Mouse (Mus musculus): ENCODE results near the gene Ccdc171. TPM values are rescaled to one million over a fixed set of nuclear protein-coding genes. Genes with fewer than 3 reads are reported as not detected.
A peak's percentile ranks its signal among the peaks of the same experiment; 100 is the strongest.
"Not testable (repeated sequence)": the region's sequence is repeated elsewhere in the genome, so short reads cannot be mapped to it uniquely, and the experiment has no call there.

The Ccdc171 gene
- polyA plus RNA-seq, 1 experiment from 2014 or later, result 4.2 TPM

GRCm38 (mm10) chr4:83519807-83520206 lies 5.5 kb upstream of the Ccdc171 start:
- Histone ChIP-seq H3K27me3 (replicated peaks; ENCODE audit: control insufficient read depth, insufficient read depth, low read length) (no peaks in the 10 kb centered on the region), H3K9ac (ENCODE audit: low read depth, low read length) (no peak overlapping the region), H3K4me2 (no peak overlapping the region), H3K4me3 (ENCODE audit: low read depth, low read length) (no peak overlapping the region), H3K9me3 (ENCODE audit: control insufficient read depth, low read length) (no peaks in the 10 kb centered on the region), H3K27ac (ENCODE audit: low read depth, low read length) (no peak overlapping the region), H3K4me1 (replicated peaks; ENCODE audit: control insufficient read depth, insufficient read depth, low read length) (no peaks in the 10 kb centered on the region), H3K36me3 (ENCODE audit: control insufficient read depth, insufficient read depth, low read length) (no peaks in the 10 kb centered on the region)
- DNase-seq (ENCODE audit: low spot score), result no peak
- no peak for ATAC-seq (replicated peaks; ENCODE audit: low FRiP score)

GRCm38 (mm10) chr4:83520308-83520707 lies 5.0 kb upstream of the Ccdc171 start:
- DNase-seq (ENCODE audit: low spot score) (no peak), ATAC-seq (replicated peaks; ENCODE audit: low FRiP score) (no peak)
- 78% methylated on average over 4 of the region's 4 CpGs for WGBS

DNA sequence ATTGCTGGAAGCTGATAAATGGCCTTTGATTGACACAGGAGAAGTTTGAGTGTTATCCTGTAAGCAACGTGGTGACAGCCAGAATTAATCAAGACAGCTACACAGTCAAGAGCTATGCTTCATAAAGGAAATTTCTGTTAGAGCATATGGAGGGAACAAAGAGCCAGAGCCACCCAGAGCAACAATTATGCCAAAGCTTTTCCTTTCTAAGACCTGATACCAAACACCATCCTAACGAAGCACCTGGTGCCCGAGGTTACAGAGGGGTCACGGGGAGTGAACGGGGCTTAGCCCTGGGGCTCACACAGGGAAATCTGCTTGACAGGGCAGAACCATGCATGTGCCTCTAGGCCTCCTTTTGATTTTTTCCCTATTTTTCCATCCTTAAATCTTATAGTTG lies 3.3 kb upstream of the Ccdc171 start:
- H3K4me3 ChIP-seq (ENCODE audit: low read depth, low read length), result no peak overlapping the region
- no peak overlapping the region for H3K4me2 ChIP-seq
- peaks cover 8% of the 10 kb centered on the region for H3K4me1 ChIP-seq (replicated peaks; ENCODE audit: control insufficient read depth, insufficient read depth, low read length)
- no peak overlapping the region for H3K9ac ChIP-seq (ENCODE audit: low read depth, low read length)
- ATAC-seq (replicated peaks; ENCODE audit: low FRiP score) (no peak), DNase-seq (ENCODE audit: low spot score) (no peak)
- no peak overlapping the region for H3K27ac ChIP-seq (ENCODE audit: low read depth, low read length)
- WGBS, result 60% methylated on average over 5 of the region's 5 CpGs
- H3K9me3 ChIP-seq (ENCODE audit: control insufficient read depth, low read length), result no peaks in the 10 kb centered on the region
- no peaks in the 10 kb centered on the region for H3K27me3 ChIP-seq (replicated peaks; ENCODE audit: control insufficient read depth, insufficient read depth, low read length)
- no peaks in the 10 kb centered on the region for H3K36me3 ChIP-seq (ENCODE audit: control insufficient read depth, insufficient read depth, low read length)

More at GRCm38 (mm10) chr4:83520308-83520707, 5.0 kb upstream of the Ccdc171 start:
- Histone ChIP-seq H3K4me2 (no peak overlapping the region), H3K36me3 (ENCODE audit: control insufficient read depth, insufficient read depth, low read length) (no peaks in the 10 kb centered on the region), H3K27me3 (replicated peaks; ENCODE audit: control insufficient read depth, insufficient read depth, low read length) (no peaks in the 10 kb centered on the region), H3K27ac (ENCODE audit: low read depth, low read length) (no peak overlapping the region), H3K9me3 (ENCODE audit: control insufficient read depth, low read length) (no peaks in the 10 kb centered on the region), H3K4me3 (ENCODE audit: low read depth, low read length) (no peak overlapping the region), H3K9ac (ENCODE audit: low read depth, low read length) (no peak overlapping the region), H3K4me1 (replicated peaks; ENCODE audit: control insufficient read depth, insufficient read depth, low read length) (no peaks in the 10 kb centered on the region)

DNA sequence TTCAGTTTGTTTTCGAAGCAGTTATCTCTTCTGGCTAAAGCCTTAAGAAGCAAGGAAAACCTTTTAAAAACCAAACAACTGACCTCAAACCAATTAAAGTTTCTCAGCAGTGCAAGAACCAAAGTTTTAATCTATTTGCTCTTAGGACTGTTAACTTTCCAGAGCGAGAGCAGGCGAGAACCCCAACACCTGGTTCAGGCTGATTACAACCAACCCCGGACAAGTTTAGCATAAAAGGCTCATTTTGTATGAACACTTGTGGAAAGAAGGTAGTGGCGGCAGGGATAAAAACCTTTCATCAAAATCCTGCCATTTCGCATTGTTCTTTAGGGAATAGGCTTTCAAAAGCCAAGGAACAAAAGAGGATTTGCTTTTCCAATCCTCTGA lies 896 bp upstream of the Ccdc171 start:
- WGBS, result 12% methylated on average over 6 of the region's 6 CpGs
- Histone ChIP-seq H3K36me3 (ENCODE audit: control insufficient read depth, insufficient read depth, low read length) (no peaks in the 10 kb centered on the region), H3K27ac (ENCODE audit: low read depth, low read length) (peak overlapping the region; percentile 83), H3K4me3 (ENCODE audit: low read depth, low read length) (peak overlapping the region; percentile 89), H3K9me3 (ENCODE audit: control insufficient read depth, low read length) (no peaks in the 10 kb centered on the region), H3K27me3 (replicated peaks; ENCODE audit: control insufficient read depth, insufficient read depth, low read length) (no peaks in the 10 kb centered on the region), H3K9ac (ENCODE audit: low read depth, low read length) (peak overlapping the region; percentile 82), H3K4me2 (peak overlapping the region; percentile 87), H3K4me1 (replicated peaks; ENCODE audit: control insufficient read depth, insufficient read depth, low read length) (peaks cover 12% of the 10 kb centered on the region)
- ATAC-seq (replicated peaks; ENCODE audit: low FRiP score), result no peak
- no peak for DNase-seq (ENCODE audit: low spot score)

DNA sequence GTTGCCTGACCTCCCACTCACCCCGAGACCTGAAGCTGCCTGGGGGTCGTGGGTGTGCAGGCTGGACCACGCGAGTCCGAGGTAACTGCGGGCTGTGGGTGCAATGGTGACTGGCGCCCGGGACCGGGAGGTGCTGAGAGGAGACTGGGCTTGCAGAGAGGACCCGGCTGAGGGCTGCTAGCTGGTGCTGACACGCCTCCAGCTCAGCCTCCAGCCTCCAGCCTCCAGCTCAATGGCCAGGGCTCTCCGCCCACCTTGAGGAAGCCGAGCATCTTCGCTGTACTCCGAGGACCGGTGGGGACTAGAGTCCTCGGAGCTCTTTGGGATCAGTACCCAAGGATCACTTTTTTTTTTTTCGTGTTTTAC lies 328 bp downstream of the Ccdc171 start:
- DNase-seq (ENCODE audit: low spot score) (no peak), ATAC-seq (replicated peaks; ENCODE audit: low FRiP score) (peak; percentile 73)
- H3K9me3 ChIP-seq (ENCODE audit: control insufficient read depth, low read length), result no peaks in the 10 kb centered on the region
- no peaks in the 10 kb centered on the region for H3K36me3 ChIP-seq (ENCODE audit: control insufficient read depth, insufficient read depth, low read length)
- H3K4me2 ChIP-seq, result peak overlapping the region; percentile 87
- H3K9ac ChIP-seq (ENCODE audit: low read depth, low read length), result peak overlapping the region; percentile 90
- peak overlapping the region; percentile 89 for H3K4me3 ChIP-seq (ENCODE audit: low read depth, low read length)
- H3K27me3 ChIP-seq (replicated peaks; ENCODE audit: control insufficient read depth, insufficient read depth, low read length), result no peaks in the 10 kb centered on the region
- peaks cover 12% of the 10 kb centered on the region for H3K4me1 ChIP-seq (replicated peaks; ENCODE audit: control insufficient read depth, insufficient read depth, low read length)
- H3K27ac ChIP-seq (ENCODE audit: low read depth, low read length), result peak overlapping the region; percentile 91
- WGBS, result under 1% methylated on average over 18 of the region's 18 CpGs

DNA sequence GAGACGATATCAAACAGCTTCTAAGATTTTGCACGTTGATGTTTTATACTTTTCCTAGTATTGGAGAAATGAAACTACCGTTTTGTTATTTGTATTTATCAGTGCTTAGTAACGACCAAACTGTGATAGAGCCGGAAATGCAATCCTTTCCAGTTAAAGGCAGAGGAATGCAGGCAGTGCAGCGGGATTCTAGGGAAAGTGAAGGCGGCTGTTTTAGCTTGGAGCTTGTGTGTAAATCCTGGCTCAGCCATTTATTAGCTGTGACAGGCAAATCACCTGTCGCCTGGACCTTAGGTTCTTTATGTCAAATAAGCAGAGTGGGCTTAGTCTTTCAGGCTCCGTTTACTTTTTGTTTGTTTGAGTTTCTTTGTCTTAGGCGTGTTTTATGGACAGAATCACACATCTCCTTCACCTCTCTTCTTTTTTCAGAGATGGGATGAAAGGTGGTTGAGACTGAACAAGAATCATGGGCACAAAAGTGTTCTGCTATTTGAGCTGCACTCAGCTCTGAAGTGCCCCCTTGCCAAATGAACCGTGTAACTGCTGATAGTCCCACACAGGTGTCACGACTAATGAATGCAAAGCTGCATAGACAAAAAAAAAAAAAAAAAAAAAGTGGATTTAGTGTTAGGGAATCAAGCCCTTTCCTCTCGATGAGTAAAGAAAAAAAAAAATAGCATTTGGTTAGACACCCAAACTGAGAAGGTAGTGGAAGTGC lies 1.1 kb downstream of the Ccdc171 start:
- Histone ChIP-seq H3K27me3 (replicated peaks; ENCODE audit: control insufficient read depth, insufficient read depth, low read length) (no peaks in the 10 kb centered on the region), H3K36me3 (ENCODE audit: control insufficient read depth, insufficient read depth, low read length) (no peaks in the 10 kb centered on the region), H3K27ac (ENCODE audit: low read depth, low read length) (peak overlapping the region; percentile 45; the same call in 1 of the 2 replicates), H3K4me3 (ENCODE audit: low read depth, low read length) (peak overlapping the region; percentile 89), H3K9me3 (ENCODE audit: control insufficient read depth, low read length) (no peaks in the 10 kb centered on the region), H3K4me1 (replicated peaks; ENCODE audit: control insufficient read depth, insufficient read depth, low read length) (peaks cover 12% of the 10 kb centered on the region), H3K4me2 (peak overlapping the region; percentile 87), H3K9ac (ENCODE audit: low read depth, low read length) (peak overlapping the region; percentile 53)
- ATAC-seq (replicated peaks; ENCODE audit: low FRiP score) (no peak), DNase-seq (ENCODE audit: low spot score) (peak; percentile 28)
- 16% methylated on average over 13 of the region's 13 CpGs for WGBS

DNA sequence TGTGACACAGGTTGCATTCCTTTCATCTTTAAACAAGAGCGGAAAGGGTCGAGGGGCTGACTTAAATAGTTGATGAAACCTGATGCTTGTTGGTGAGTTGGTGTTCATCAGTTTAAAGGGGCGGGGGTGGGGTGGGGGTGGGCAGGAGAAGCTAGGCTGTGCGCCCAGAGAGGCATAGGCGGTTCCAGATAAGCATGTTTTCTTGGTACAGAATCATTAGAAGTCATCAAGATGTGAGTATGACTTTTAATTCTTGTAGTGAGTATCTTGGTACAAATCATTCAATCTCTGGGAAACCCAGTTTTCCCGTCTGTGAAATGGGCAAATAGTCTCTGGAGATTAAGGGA lies 1.6 kb downstream of the Ccdc171 start:
- Histone ChIP-seq H3K4me2 (peak overlapping the region; percentile 87), H3K27me3 (replicated peaks; ENCODE audit: control insufficient read depth, insufficient read depth, low read length) (no peaks in the 10 kb centered on the region), H3K9ac (ENCODE audit: low read depth, low read length) (no peak overlapping the region), H3K27ac (ENCODE audit: low read depth, low read length) (peak overlapping the region; percentile 48; the same call in 1 of the 2 replicates), H3K36me3 (ENCODE audit: control insufficient read depth, insufficient read depth, low read length) (no peaks in the 10 kb centered on the region), H3K4me3 (ENCODE audit: low read depth, low read length) (no peak overlapping the region), H3K4me1 (replicated peaks; ENCODE audit: control insufficient read depth, insufficient read depth, low read length) (peaks cover 12% of the 10 kb centered on the region), H3K9me3 (ENCODE audit: control insufficient read depth, low read length) (no peaks in the 10 kb centered on the region)
- ATAC-seq (replicated peaks; ENCODE audit: low FRiP score) (no peak), DNase-seq (ENCODE audit: low spot score) (peak; percentile 33)
- 52% methylated on average over 6 of the region's 6 CpGs for WGBS

DNA sequence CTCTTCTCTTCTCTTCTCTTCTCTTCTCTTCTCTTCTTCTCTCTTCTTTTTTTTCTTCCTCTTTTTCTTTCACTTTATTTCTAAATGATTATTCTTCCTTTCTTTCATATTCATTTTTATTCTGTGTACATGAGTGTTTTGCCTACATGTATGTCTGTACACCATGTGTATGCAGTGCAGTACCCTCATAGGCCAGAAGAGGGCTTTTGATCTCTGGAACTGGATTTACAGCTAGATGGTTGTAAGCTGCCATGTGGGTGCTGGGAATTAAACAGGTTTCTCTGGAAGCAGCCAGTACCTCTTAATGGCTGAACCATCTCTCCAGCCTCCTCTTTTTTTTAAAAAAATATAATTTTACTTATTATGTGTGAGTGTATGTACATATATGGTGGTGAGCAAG lies 2.6 kb downstream of the Ccdc171 start:
- H3K4me2 ChIP-seq, result no peak overlapping the region
- DNase-seq (ENCODE audit: low spot score), result peak; percentile 26
- no peak overlapping the region for H3K27ac ChIP-seq (ENCODE audit: low read depth, low read length)

DNA sequence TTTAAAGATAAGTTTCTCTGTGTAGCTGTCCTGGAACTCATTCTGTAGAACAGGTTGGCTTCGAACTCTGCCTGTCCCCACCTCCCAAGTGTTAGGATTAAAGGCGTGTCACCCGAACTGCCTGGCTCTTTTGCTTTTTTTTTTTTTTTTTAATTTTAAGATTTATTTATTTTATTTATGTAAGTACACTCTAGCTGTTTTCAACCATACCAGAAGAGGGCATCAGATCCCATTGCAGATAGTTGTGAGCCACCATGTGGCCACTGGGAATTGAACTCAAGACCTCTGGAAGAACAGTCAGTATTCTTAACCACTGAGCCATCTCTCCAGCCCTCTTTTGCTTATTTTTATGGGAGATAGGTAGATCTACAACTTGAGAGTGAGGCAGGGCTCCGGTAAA lies 4.7 kb downstream of the Ccdc171 start:
- not testable (repeated sequence) for H3K9ac ChIP-seq (ENCODE audit: low read depth, low read length); DNase-seq (ENCODE audit: low spot score); H3K9me3 ChIP-seq (ENCODE audit: control insufficient read depth, low read length); ATAC-seq (replicated peaks; ENCODE audit: low FRiP score); H3K36me3 ChIP-seq (ENCODE audit: control insufficient read depth, insufficient read depth, low read length); H3K4me3 ChIP-seq (ENCODE audit: low read depth, low read length); H3K4me2 ChIP-seq; H3K27me3 ChIP-seq (replicated peaks; ENCODE audit: control insufficient read depth, insufficient read depth, low read length); H3K27ac ChIP-seq (ENCODE audit: low read depth, low read length)
- 90% methylated on average over 4 of the region's 4 CpGs for WGBS
- H3K4me1 ChIP-seq (replicated peaks; ENCODE audit: control insufficient read depth, insufficient read depth, low read length), result peaks cover 12% of the 10 kb centered on the region

More for the DNA sequence above, 2.6 kb downstream of the Ccdc171 start:
- Histone ChIP-seq H3K9me3 (ENCODE audit: control insufficient read depth, low read length) (no peaks in the 10 kb centered on the region), H3K36me3 (ENCODE audit: control insufficient read depth, insufficient read depth, low read length) (no peaks in the 10 kb centered on the region), H3K4me1 (replicated peaks; ENCODE audit: control insufficient read depth, insufficient read depth, low read length) (peaks cover 12% of the 10 kb centered on the region), H3K4me3 (ENCODE audit: low read depth, low read length) (no peak overlapping the region), H3K9ac (ENCODE audit: low read depth, low read length) (no peak overlapping the region), H3K27me3 (replicated peaks; ENCODE audit: control insufficient read depth, insufficient read depth, low read length) (no peaks in the 10 kb centered on the region)
- no peak for ATAC-seq (replicated peaks; ENCODE audit: low FRiP score)

All from liver, embryonic 11.5 days (tissue).